Mouse (Mus musculus) hindbrain, embryonic 11.5 days (tissue): ENCODE data around the gene Gbp2b. TPM values are rescaled to one million over a fixed set of nuclear protein-coding genes. Genes with fewer than 3 reads are reported as not detected.
"Not testable (repeated sequence)": the region's sequence is repeated elsewhere in the genome, so short reads cannot be mapped to it uniquely, and the experiment has no call there.

ENCODE experiments used
- ATAC-seq: fragments of 200-750 bp; cut with Nextera tagmentation; 2 replicates; pipeline ENCODE4 v1.8.0; 2017; ENCODE audit warnings: mild to moderate bottlenecking, moderate TSS enrichment, moderate library complexity; ENCODE audit not compliant: low FRiP score
- DNase-seq: peaks from one replicate; pipeline ENCODE4 v3.0.0-alpha.2; 2015; ENCODE audit warnings: low spot score
- H3K27ac ChIP-seq: fragments of 300-500 bp; sonication (generic); 2 replicates; pipeline ENCODE4 v1.5.1; 2014; ENCODE audit warnings: mild to moderate bottlenecking, low read depth, low read length
- H3K27me3 ChIP-seq: fragments of 300-500 bp; sonication (generic); 2 replicates; pipeline ENCODE4 v1.6.1; 2014; ENCODE audit warnings: mild to moderate bottlenecking, low read length, moderate library complexity, mixed read lengths; ENCODE audit not compliant: control insufficient read depth, insufficient read depth
- H3K36me3 ChIP-seq: fragments of 300-500 bp; sonication (generic); 2 replicates; pipeline ENCODE4 v1.6.1; 2014; ENCODE audit warnings: mild to moderate bottlenecking, low read length, moderate library complexity, mixed read lengths; ENCODE audit not compliant: control insufficient read depth, insufficient read depth
- H3K4me1 ChIP-seq: fragments of 300-500 bp; sonication (generic); replicated peaks from 2 replicates; pipeline ENCODE4 v1.6.1; 2014; ENCODE audit warnings: low read length, mixed read lengths; ENCODE audit not compliant: control insufficient read depth, insufficient read depth
- H3K4me2 ChIP-seq: fragments of 300-500 bp; sonication (generic); replicated peaks from 2 replicates; pipeline ENCODE4 v1.6.1; 2014; ENCODE audit warnings: mild to moderate bottlenecking, low read depth, low read length
- H3K4me3 ChIP-seq: fragments of 300-500 bp; sonication (generic); 2 replicates; pipeline ENCODE4 v1.5.1; 2014; ENCODE audit warnings: low read depth, low read length
- H3K9ac ChIP-seq: fragments of 300-500 bp; sonication (generic); 2 replicates; pipeline ENCODE4 v1.6.1; 2014; ENCODE audit warnings: low read depth, low read length
- H3K9me3 ChIP-seq: fragments of 300-500 bp; sonication (generic); 2 replicates; pipeline ENCODE4 v1.6.1; 2016; ENCODE audit warnings: low read length; ENCODE audit not compliant: control insufficient read depth
- WGBS: fragments of 180-500 bp; shearing (Covaris S2); extraction: QIAGEN DNeasy Blood & Tissue Kit; methylation state at CpG from one replicate; pipeline ENCODE4 v1.1.7; 2014; 5-methylcytosine and 5-hydroxymethylcytosine counted together
- polyA plus RNA-seq: library from polyadenylated mRNA; unstranded; fragments of >200 nt; fragmentation: Nextera tagmentation; extraction: Ambion mirVana; gene quantifications from 2 replicates; pipeline ENCODE4 v1.2.1, GENCODE M21; 2014

Gene Gbp2b
- polyA plus RNA-seq, 1 experiment from 2014 or later, result not detected

DNA sequence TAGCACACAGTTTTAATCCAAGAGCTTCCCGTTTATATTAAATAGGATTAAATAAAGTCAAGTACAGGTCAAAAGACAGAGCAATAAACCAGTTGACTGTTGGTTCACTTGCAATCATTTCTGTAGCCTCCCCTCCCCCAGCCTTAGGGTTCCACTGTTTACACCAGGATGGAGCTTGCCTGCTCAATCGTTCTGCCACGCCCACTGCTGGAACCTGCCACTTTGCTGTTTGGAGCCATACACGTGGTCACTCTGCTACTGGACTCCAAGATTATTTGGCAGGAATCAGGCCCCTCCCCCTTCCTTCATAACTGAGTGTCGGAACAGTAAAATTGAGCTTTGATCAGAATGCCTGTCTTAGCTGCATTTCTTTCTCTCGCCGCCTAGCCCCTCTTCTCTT, 53.2 kb downstream of the Gbp2b start:
- not testable (repeated sequence) for H3K4me2 ChIP-seq, H3K4me3 ChIP-seq, H3K27ac ChIP-seq, H3K36me3 ChIP-seq, DNase-seq, H3K27me3 ChIP-seq, H3K9ac ChIP-seq, ATAC-seq, H3K9me3 ChIP-seq, H3K4me1 ChIP-seq
- 70% methylated on average over 7 of the region's 7 CpGs for WGBS

GRCm38 (mm10) chr3:142650205-142650604, 55.6 kb downstream of the Gbp2b start:
- no peak for ATAC-seq

DNA sequence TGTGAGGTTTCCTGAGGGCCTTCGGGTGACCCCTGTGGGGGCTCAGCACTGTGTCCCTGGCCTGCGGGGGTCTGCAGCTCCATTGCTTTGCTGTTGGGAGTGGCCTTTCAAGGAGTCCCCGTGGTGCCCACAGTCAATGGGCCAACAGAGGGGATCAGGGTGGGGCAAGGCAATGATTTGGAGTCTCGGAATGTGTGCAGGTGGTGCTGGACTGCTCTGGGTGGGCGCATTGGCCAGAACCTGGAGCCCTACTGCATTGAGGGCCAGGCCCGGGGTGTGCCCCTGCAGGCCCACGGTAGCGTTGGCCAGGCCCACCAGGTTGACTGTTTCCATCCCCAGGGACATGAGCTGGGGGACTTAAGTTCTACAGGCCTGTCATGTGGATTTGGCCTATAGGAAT, 70.1 kb downstream of the Gbp2b start:
- Histone ChIP-seq H3K4me3 (no peak overlapping the region), H3K4me2 (no peak overlapping the region), H3K27me3 (no peaks in the 10 kb centered on the region), H3K9ac (no peak overlapping the region), H3K36me3 (no peaks in the 10 kb centered on the region), H3K9me3 (no peaks in the 10 kb centered on the region), H3K27ac (no peak overlapping the region), H3K4me1 (no peaks in the 10 kb centered on the region)
- 97% methylated on average over 8 of the region's 8 CpGs for WGBS
- no peak for DNase-seq
- no peak for ATAC-seq

More at GRCm38 (mm10) chr3:142650205-142650604, 55.6 kb downstream of the Gbp2b start:
- Histone ChIP-seq H3K36me3 (no peaks in the 10 kb centered on the region), H3K9ac (no peak overlapping the region), H3K27me3 (no peaks in the 10 kb centered on the region), H3K4me3 (no peak overlapping the region), H3K4me1 (no peaks in the 10 kb centered on the region), H3K4me2 (no peak overlapping the region), H3K27ac (no peak overlapping the region), H3K9me3 (no peaks in the 10 kb centered on the region)
- 38% methylated on average over 2 of the region's 2 CpGs for WGBS
- DNase-seq, result no peak

Other genes with a start within 250 kb of the Gbp2b start
- 20.4 and 21.8 TPM in 2 replicates for gene Pdlim5, start 199.2 kb upstream of the Gbp2b start, polyA plus RNA-seq
- 0.19 TPM in 1 of 2 replicates, not detected in the other for gene Gbp5, start 100.9 kb upstream of the Gbp2b start, polyA plus RNA-seq
- gene Gbp7, start 64.5 kb upstream of the Gbp2b start, polyA plus RNA-seq, result 1.5 and 2.3 TPM in 2 replicates
- gene Gbp3, start 34.8 kb upstream of the Gbp2b start, polyA plus RNA-seq, result 0.25 and 0.97 TPM in 2 replicates
- gene Gbp2, start 25.8 kb downstream of the Gbp2b start, polyA plus RNA-seq, result 0.19 and 0.35 TPM in 2 replicates
- gene Kyat3, start 106.2 kb downstream of the Gbp2b start, polyA plus RNA-seq, result 12.1 and 13.4 TPM in 2 replicates
- gene Gtf2b, start 170.2 kb downstream of the Gbp2b start, polyA plus RNA-seq, result 107 and 108 TPM in 2 replicates